Mouse (Mus musculus) midbrain, embryonic 12.5 days (tissue): Measurements from ENCODE around the gene Col24a1. TPM values are rescaled to one million over a fixed set of nuclear protein-coding genes. Genes with fewer than 3 reads are reported as not detected.
A peak's percentile ranks its signal among the peaks of the same experiment; 100 is the strongest.

Experiments used
- ATAC-seq: fragments of 200-750 bp; cut with Nextera tagmentation; 2 replicates; pipeline ENCODE4 v1.8.0; 2017; ENCODE audit warnings: low read depth, moderate TSS enrichment, moderate library complexity; ENCODE audit not compliant: low FRiP score
- H3K27ac ChIP-seq: fragments of 300-500 bp; sonication (generic); replicated peaks from 2 replicates; pipeline ENCODE4 v1.5.1; 2016; ENCODE audit warnings: mild to moderate bottlenecking
- H3K27me3 ChIP-seq: fragments of 300-500 bp; sonication (generic); 2 replicates; pipeline ENCODE4 v1.6.1; 2016; ENCODE audit warnings: mild to moderate bottlenecking
- H3K36me3 ChIP-seq: fragments of 300-500 bp; sonication (generic); 2 replicates; pipeline ENCODE4 v1.6.1; 2016
- H3K4me1 ChIP-seq: fragments of 300-500 bp; sonication (generic); 2 replicates; pipeline ENCODE4 v1.6.1; 2016
- H3K4me2 ChIP-seq: fragments of 300-500 bp; sonication (generic); replicated peaks from 2 replicates; pipeline ENCODE4 v1.6.1; 2016; ENCODE audit warnings: mild to moderate bottlenecking, moderate library complexity
- H3K4me3 ChIP-seq: fragments of 300-500 bp; sonication (generic); 2 replicates; pipeline ENCODE4 v1.5.1; 2016; ENCODE audit warnings: mild to moderate bottlenecking
- H3K9ac ChIP-seq: fragments of 300-500 bp; sonication (generic); replicated peaks from 2 replicates; pipeline ENCODE4 v1.6.1; 2016; ENCODE audit warnings: mild to moderate bottlenecking, moderate library complexity
- H3K9me3 ChIP-seq: fragments of 300-500 bp; sonication (generic); 2 replicates; pipeline ENCODE4 v1.6.1; 2016; ENCODE audit warnings: mild to moderate bottlenecking
- WGBS: fragments of 180-500 bp; shearing (Covaris S2); methylation state at CpG from one replicate; pipeline ENCODE4 v1.1.7; 2016; 5-methylcytosine and 5-hydroxymethylcytosine counted together
- polyA plus RNA-seq: library from polyadenylated mRNA; unstranded; fragments of >200 nt; fragmentation: Nextera tagmentation; extraction: Ambion mirVana; gene quantifications from 2 replicates; pipeline ENCODE4 v1.2.1, GENCODE M21; 2016

Col24a1 gene
- polyA plus RNA-seq, 1 experiment from 2014 or later, result 0.68 TPM

DNA sequence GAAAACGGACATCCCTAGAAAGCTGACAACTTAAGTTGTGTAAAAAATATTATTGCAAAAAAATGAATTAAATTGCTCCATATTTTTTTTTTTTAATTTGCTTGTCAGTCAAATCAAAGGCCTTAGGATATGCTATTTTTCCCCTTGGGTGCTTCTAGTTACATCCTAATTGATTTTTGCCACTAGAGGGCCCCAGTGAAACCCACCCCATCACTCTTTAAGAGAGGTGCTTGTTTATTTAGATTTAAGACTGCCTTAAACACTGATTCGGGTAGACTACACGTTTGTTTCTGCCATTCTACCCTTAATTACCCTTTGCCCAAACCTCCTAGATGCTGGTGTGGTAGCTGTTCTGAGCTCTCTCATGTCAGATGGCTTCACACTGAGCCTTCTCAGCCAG is 73.0 kb downstream of the Col24a1 start:
- no peak for ATAC-seq
- no peak overlapping the region for H3K4me2 ChIP-seq
- H3K4me1 ChIP-seq, result no peaks in the 10 kb centered on the region
- 49% methylated on average over 3 of the region's 3 CpGs for WGBS
- no peaks in the 10 kb centered on the region for H3K27me3 ChIP-seq
- no peaks in the 10 kb centered on the region for H3K9me3 ChIP-seq
- no peak overlapping the region for H3K9ac ChIP-seq
- H3K4me3 ChIP-seq, result no peak overlapping the region
- H3K36me3 ChIP-seq, result no peaks in the 10 kb centered on the region
- H3K27ac ChIP-seq, result no peak overlapping the region

DNA sequence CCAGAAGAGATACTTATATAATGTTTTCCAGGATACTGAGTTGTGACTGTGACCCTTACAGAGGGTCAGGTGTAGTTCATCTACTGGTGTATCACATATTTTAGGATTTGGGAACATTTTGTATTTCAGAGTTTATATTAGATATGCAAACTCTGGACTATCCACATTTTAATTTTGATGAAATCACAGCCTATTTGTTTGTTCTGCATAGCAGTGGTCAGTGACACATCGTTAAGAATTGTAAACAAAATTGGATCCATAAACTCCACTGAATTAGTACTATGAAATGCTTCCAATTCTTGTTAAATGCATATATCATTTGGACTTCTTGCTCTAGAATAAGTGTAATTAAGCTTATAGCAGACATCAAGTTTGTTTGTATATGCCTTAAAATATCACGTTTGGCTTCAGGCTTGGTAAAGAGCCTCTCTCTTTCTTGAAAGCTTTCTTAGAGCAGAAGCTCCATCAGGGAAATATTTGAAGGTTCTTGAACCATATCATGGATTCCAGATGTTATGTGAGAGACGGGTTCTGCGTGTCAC is 75.0 kb downstream of the Col24a1 start:
- Histone ChIP-seq H3K27ac (no peak overlapping the region), H3K36me3 (no peaks in the 10 kb centered on the region), H3K4me2 (no peak overlapping the region), H3K9ac (no peak overlapping the region), H3K4me1 (no peaks in the 10 kb centered on the region), H3K9me3 (no peaks in the 10 kb centered on the region), H3K27me3 (no peaks in the 10 kb centered on the region), H3K4me3 (no peak overlapping the region)
- ATAC-seq, result no peak
- 85% methylated on average over 4 of the region's 4 CpGs for WGBS

DNA sequence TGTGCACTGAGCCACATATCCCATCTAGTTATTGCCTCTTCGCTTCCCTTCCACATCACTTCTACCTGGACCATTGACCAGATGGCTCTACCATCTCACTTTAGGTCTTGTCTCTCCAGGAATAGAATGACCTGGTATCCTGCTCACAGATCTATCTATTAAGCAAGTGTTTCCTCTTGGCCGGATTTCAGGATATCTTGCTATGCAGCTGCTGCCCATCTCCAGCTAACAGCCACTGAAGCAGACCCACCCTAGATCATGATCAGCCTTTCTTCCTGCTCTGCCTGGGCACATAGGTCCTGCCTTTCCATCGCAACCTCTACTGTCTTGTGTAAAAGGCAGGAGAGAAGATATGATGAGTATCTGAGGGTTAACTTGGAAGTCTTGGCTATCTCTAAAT is 84.0 kb downstream of the Col24a1 start:
- ATAC-seq, result no peak
- 91% methylated on average over 3 of the region's 3 CpGs for WGBS
- no peaks in the 10 kb centered on the region for H3K27me3 ChIP-seq
- H3K9me3 ChIP-seq, result no peaks in the 10 kb centered on the region
- no peak overlapping the region for H3K9ac ChIP-seq
- H3K36me3 ChIP-seq, result no peaks in the 10 kb centered on the region
- H3K27ac ChIP-seq, result no peak overlapping the region
- H3K4me2 ChIP-seq, result no peak overlapping the region
- H3K4me3 ChIP-seq, result no peak overlapping the region
- H3K4me1 ChIP-seq, result no peaks in the 10 kb centered on the region

DNA sequence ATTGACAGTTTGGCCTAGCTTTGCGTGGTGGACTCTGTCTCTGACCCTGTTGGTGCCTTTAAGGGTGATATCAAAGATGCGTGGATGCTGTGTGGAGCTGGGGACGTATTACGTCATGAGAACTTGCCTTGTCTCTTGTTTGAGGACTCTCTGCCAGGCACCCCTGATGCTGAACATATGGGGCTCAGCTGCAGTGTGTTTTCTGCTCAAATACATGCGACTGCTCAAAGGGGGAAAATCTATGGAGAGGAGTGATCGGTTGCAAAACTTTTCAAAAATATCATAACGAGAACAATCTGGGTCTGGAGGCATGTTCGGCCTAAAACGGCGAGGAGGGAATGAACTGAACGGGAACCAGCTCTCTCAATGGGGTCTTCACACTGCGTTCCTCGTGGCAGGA is 90.8 kb downstream of the Col24a1 start:
- H3K4me2 ChIP-seq, result no peak overlapping the region
- H3K27ac ChIP-seq, result no peak overlapping the region
- WGBS, result 86% methylated on average over 13 of the region's 13 CpGs
- H3K36me3 ChIP-seq, result no peaks in the 10 kb centered on the region
- H3K4me3 ChIP-seq, result no peak overlapping the region
- H3K9ac ChIP-seq, result no peak overlapping the region
- ATAC-seq, result no peak
- no peaks in the 10 kb centered on the region for H3K27me3 ChIP-seq
- H3K4me1 ChIP-seq, result no peaks in the 10 kb centered on the region
- H3K9me3 ChIP-seq, result no peaks in the 10 kb centered on the region

DNA sequence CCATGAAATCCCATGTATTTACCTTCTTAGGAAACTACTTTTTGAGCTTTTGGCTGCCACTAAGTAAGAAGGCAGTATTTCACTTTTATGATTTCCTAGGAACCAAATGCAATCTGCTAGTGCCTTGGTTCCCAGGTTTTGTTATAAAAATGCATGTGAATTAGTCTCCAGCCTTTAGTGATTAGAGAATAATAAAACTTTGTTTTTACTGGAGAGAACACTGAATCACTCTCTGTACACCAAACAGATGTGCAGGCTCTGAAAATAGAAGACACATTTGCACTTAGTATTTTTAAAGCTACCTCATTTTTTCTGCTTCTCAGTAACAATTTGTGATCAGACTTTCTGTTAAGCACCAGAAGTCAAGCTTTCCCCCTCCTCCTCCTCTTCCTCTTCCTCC is 94.2 kb downstream of the Col24a1 start:
- no peaks in the 10 kb centered on the region for H3K4me1 ChIP-seq
- no peak overlapping the region for H3K27ac ChIP-seq
- H3K9ac ChIP-seq, result no peak overlapping the region
- no peak for ATAC-seq
- no peak overlapping the region for H3K4me2 ChIP-seq
- H3K36me3 ChIP-seq, result no peaks in the 10 kb centered on the region
- no peaks in the 10 kb centered on the region for H3K27me3 ChIP-seq
- no peaks in the 10 kb centered on the region for H3K9me3 ChIP-seq
- no peak overlapping the region for H3K4me3 ChIP-seq

DNA sequence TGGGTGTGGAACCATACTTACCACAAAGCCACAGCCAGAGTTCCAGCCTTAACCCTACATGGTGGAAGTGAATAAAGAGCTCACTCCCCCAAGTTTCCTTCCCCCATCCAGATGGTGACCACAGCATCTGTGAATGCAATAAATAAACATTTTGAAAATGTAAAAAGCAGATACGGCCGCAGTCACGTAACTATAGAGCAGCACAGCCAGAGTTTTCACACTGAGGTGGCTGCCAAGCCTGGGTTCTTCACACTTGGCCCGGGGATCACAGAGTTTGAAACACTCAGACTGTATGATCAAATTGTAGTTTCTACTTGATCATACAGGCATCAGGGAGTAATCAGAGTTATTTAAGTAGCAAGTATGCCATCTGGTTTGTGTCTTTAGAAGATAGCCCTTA is 98.4 kb downstream of the Col24a1 start:
- Histone ChIP-seq H3K9me3 (no peaks in the 10 kb centered on the region), H3K27me3 (no peaks in the 10 kb centered on the region), H3K36me3 (no peaks in the 10 kb centered on the region), H3K27ac (no peak overlapping the region), H3K4me3 (no peak overlapping the region), H3K4me2 (no peak overlapping the region), H3K4me1 (no peaks in the 10 kb centered on the region), H3K9ac (no peak overlapping the region)
- WGBS, result 94% methylated on average over 4 of the region's 4 CpGs
- ATAC-seq, result no peak

DNA sequence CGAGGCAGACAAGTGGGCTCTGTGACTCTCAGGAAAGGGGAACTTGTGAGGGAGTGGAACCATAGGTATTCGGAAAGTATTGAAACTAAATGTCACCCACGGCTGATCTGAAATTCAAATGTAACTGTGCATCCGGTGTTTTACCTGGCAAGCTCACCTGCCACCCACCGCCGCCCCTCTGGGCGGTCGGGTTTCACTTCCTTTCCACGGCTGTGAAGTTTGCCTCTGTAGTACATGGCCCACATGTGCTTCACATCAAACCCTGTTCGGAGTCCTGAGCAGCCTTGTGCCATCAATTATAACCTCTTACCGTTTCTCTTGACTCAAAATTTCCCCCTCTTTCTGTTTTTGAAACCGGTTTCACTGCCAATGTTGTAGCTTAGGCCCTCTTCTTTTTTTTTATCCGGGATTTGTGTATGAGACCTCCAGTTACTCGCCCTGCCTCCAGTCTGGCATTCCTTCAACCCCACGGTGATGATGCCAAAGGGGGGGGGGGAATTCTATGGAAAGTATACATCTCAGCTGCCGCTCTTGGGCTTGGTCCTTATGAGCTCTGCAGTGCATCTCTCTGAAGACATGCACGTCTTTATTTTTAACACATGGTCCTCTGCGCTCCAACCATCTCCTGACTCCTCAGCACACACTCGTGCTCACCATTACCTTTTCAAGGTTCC is 99.9 kb downstream of the Col24a1 start:
- ATAC-seq, result no peak
- H3K9me3 ChIP-seq, result no peaks in the 10 kb centered on the region

DNA sequence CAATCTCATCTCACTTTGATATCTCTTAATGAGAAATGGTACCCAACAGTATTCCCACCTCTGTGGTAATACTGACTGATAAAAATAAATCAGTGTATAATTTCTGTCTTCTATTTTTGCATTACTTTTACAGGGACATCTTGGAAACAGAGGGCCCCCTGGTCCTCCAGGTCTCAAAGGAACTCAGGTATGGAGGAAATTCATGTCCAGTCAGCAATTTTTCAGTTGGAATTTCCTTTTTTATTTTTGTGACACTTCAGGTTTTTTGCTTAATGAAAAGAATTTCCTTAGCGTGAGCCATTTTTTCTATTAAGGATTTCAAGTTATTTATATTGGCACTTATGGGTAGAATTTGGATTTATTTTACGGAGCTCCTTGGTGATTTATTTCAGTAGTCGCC is 106.9 kb downstream of the Col24a1 start:
- Histone ChIP-seq H3K36me3 (no peaks in the 10 kb centered on the region), H3K27me3 (no peaks in the 10 kb centered on the region), H3K9me3 (no peaks in the 10 kb centered on the region), H3K4me1 (no peaks in the 10 kb centered on the region), H3K4me2 (no peak overlapping the region), H3K27ac (no peak overlapping the region), H3K9ac (no peak overlapping the region), H3K4me3 (no peak overlapping the region)
- no peak for ATAC-seq
- 92% methylated on average over 3 of the region's 3 CpGs for WGBS

More for the DNA sequence above, 99.9 kb downstream of the Col24a1 start:
- Histone ChIP-seq H3K27ac (no peak overlapping the region), H3K4me1 (no peaks in the 10 kb centered on the region), H3K36me3 (no peaks in the 10 kb centered on the region), H3K27me3 (no peaks in the 10 kb centered on the region), H3K9ac (no peak overlapping the region), H3K4me3 (no peak overlapping the region), H3K4me2 (no peak overlapping the region)
- WGBS, result 86% methylated on average over 19 of the region's 19 CpGs

DNA sequence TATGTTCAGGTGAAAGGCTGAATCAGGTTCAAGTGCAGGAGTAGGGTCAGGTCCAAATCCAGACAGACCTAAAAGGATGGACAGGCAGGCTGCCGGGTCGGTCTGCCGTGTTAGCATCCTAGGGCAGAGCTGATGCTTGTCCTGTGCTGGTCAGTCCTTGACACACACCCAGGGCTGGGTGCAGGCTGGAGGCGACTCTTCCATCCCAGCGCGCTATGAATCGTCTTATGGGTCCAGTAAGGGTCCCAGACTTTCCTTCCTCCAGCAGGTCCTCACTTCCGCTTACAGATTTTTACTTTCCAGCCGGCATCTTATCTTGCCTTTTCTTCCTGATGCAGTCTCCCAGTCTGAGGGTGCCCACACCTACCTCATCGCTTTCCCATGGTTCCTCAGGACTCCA is 110.0 kb downstream of the Col24a1 start:
- H3K4me2 ChIP-seq, result peak overlapping the region; percentile 46
- no peaks in the 10 kb centered on the region for H3K9me3 ChIP-seq
- no peaks in the 10 kb centered on the region for H3K27me3 ChIP-seq
- no peak overlapping the region for H3K27ac ChIP-seq
- no peak overlapping the region for H3K4me3 ChIP-seq
- H3K4me1 ChIP-seq, result no peaks in the 10 kb centered on the region
- 0 out of 2 replicates have a peak, but pooled peaks have one; percentile 9 for ATAC-seq
- WGBS, result 91% methylated on average over 10 of the region's 10 CpGs
- no peaks in the 10 kb centered on the region for H3K36me3 ChIP-seq
- H3K9ac ChIP-seq, result no peak overlapping the region

DNA sequence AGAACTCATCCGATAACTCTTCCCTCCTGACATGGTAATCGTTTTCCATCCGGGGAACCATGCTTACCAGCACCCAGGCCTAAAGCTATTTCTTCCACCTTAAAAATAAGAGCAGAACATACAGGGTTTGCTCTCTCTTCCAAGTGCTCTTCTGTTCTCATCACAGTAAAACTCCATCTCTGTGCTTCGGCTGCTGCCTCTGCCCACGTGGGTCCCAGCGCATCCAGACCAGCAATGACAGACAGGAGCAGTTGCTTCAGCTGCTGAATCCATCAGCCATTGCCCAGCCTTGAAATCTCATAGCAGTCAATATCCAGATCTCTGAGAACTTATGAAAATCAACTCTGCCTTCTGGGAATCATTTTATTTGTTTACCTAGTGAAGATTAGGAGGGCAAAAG is 110.7 kb downstream of the Col24a1 start:
- Histone ChIP-seq H3K4me2 (peak overlapping the region; percentile 46), H3K27ac (no peak overlapping the region), H3K4me3 (peak overlapping the region; percentile 21), H3K4me1 (no peaks in the 10 kb centered on the region), H3K27me3 (no peaks in the 10 kb centered on the region), H3K9me3 (no peaks in the 10 kb centered on the region), H3K36me3 (no peaks in the 10 kb centered on the region), H3K9ac (no peak overlapping the region)
- ATAC-seq, result no peak; the same call in 1 of the 2 replicates
- 50% methylated on average over 6 of the region's 6 CpGs for WGBS

DNA sequence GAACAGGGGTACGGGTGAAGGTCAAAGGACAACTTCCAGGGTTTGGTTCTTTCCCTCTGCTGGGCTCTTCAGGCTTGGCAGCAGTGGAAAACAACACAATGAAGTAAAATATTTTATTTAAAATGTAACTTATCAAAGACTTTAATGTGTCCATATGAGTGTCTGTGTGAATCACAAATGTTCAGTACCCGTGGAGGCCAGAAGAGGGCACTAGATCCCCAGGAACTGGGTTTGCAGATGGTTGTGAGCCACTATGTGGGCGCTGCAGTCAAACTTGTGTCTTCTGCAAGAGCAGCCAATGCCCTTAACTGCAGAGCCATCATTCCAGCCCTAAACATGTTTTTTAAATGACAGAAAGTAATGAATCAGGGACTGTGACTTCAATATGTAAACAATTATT is 115.8 kb downstream of the Col24a1 start:
- no peaks in the 10 kb centered on the region for H3K36me3 ChIP-seq
- H3K4me2 ChIP-seq, result no peak overlapping the region
- ATAC-seq, result no peak
- no peaks in the 10 kb centered on the region for H3K4me1 ChIP-seq
- no peak overlapping the region for H3K4me3 ChIP-seq
- H3K9ac ChIP-seq, result no peak overlapping the region
- no peaks in the 10 kb centered on the region for H3K27me3 ChIP-seq
- 66% methylated on average over 3 of the region's 3 CpGs for WGBS
- no peak overlapping the region for H3K27ac ChIP-seq
- no peaks in the 10 kb centered on the region for H3K9me3 ChIP-seq

DNA sequence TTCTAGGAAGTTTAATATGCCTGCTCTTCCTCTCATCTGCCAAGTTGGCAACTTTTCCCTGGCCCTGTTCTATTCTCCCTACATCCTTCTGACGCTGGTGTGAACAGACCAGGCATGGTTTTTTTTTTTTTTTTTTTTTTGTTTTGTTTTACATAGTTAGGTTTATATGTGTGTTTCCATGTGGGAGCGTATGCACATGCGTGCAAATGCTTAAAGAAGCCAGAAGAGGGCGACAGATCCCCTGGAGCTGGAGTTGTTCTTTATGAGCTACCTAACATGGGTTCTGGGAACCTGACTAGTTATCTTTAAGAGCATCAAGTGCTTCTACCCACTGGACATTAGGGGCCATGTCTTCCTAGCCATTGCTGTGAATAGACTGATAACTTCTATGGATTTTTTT is 119.9 kb downstream of the Col24a1 start:
- H3K4me2 ChIP-seq, result no peak overlapping the region
- no peaks in the 10 kb centered on the region for H3K4me1 ChIP-seq
- no peak overlapping the region for H3K27ac ChIP-seq
- no peak overlapping the region for H3K4me3 ChIP-seq
- no peaks in the 10 kb centered on the region for H3K36me3 ChIP-seq
- H3K9me3 ChIP-seq, result no peaks in the 10 kb centered on the region
- 34% methylated on average over 4 of the region's 4 CpGs for WGBS
- ATAC-seq, result no peak
- H3K9ac ChIP-seq, result no peak overlapping the region
- H3K27me3 ChIP-seq, result no peaks in the 10 kb centered on the region

DNA sequence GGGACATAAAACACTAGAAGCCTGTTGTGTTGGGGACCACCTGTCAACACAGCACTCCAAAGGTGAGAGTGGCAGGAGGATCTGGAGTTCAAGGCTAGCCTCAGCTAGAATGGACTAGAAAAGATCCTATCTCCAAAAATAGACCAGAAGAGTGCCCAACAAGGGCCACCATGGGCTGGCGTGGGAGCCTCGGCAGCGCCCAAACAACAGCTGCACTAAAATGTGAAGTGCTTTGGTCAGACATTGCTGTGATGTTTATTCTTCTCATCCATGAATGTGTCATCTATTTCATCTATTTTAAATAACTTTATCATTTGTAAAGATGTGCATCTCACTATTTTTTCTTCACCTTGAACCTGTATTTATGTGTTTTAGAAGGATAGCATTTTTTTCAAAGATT is 122.1 kb downstream of the Col24a1 start:
- 91% methylated on average over 3 of the region's 3 CpGs for WGBS
- no peaks in the 10 kb centered on the region for H3K9me3 ChIP-seq
- H3K36me3 ChIP-seq, result no peaks in the 10 kb centered on the region
- no peaks in the 10 kb centered on the region for H3K4me1 ChIP-seq
- H3K27me3 ChIP-seq, result no peaks in the 10 kb centered on the region
- no peak overlapping the region for H3K4me3 ChIP-seq
- H3K27ac ChIP-seq, result no peak overlapping the region
- H3K9ac ChIP-seq, result no peak overlapping the region
- ATAC-seq, result no peak
- H3K4me2 ChIP-seq, result no peak overlapping the region
